Mouse (Mus musculus) mouse trophoblast stem cell (cell line): Measurements from ENCODE around the gene Cmtm4.

ENCODE experiments used
- in situ Hi-C, 2 experiments: fragments of 300-500 bp; cut with MseI, MboI; formaldehyde crosslinking; loops; 2 replicates in 1 of 2; 3 replicates in 1 of 2; pipeline ENCODE4 v1.15.1; 2025

The Cmtm4 gene

DNA sequence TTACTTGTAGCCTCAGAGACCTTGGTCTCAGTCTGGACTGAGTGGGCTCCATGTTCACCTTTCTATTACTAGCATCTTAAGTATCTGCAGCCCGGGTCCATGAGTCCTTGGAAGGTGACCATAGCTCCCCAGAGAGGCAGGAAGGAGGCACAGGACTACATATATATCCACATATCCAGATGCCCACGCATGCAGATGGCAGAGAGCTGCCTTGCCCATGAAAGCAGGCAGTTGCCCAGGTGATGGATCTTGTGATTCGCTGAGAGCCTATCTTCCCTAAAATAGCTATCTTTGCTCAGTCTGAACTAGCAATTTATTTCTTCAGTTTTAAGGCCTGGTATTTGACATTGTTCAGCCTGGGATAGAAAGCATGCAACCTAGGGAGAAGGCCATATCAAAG is 15.9 kb upstream of the Cmtm4 start:
- in situ Hi-C loops = no loop called here

DNA sequence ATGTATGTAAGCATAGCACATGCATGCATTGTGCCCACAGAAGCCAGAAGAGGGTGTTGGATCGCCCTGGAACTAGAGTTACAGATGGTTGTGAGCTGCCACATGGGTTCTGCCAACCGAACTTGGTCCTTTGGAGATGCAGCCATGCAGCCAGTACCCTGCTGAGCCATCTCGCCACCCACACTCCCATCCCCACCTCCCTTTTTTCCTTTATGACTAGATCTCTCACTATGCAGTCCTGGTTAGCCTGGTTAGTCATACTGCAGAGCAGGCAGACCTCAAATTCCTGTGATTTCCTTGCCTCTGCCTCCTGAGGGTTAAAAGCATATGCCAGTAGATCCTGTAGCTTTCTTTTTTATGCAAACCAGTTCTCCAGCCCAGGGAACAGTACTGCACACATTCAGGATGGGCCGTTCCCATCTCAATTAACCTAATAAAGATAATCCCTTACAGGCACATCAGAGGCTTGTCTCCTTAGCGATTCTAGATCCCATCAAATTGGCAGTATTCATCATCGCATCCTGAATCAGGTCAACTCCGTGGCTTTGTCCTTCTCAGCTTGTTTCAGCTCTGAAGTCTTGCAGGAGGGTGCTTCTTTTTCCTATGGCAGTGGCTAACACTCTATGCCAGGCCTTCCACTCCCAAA is 15.1 kb upstream of the Cmtm4 start:
- in situ Hi-C loops = no loop called here

GRCm38 (mm10) chr8:104408328-104409110 is 12.9 kb upstream of the Cmtm4 start:
- in situ Hi-C loops = loop anchor here in 1 of 2 experiments (10.0 kb wide), 1 partner anchor 64 kb away; no protein-coding TSS in a partner anchor

DNA sequence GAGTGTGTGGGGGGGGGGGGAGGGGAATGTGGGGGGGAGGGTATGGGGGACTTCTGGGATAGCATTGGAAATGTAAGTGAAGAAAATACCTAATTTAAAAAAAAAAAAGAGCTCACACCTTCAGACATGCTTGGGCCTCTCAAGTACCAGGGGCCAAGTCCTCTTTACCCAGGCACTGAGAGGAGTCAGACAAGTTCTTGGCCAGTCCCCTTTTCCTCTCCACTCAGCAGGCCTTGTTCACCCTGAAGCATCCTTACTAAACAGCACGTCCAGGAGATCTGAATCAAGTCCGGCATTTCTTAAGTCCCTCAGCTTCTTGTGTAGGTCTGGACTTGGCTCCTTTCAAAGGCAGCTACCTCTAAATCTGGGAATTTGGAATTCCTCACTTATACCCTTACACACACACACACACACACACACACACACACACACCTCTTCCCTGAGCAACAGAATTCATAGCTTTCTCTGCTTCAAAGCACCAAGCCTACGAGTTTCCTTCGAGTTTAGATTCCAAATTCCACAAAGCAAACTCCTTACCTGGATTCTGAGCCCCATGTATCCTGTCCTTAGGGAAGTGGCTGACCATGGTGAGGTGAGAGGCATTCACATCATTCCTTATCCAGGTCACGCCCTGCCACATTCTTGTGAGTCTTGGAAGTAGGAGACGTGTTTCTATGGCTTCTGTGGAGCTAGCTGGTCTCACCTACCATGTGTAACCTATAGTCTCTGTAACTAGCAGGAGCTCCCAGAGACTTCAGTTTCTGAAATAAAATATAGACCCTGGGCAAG is 10.9 kb upstream of the Cmtm4 start:
- in situ Hi-C loops = loop anchor here in 1 of 2 experiments (10.0 kb wide), 1 partner anchor 62 kb away; no protein-coding TSS in a partner anchor

GRCm38 (mm10) chr8:104405430-104406187 is 10.0 kb upstream of the Cmtm4 start:
- in situ Hi-C loops = loop anchor here in 1 of 2 experiments (10.0 kb wide), 1 partner anchor 61 kb away; no protein-coding TSS in a partner anchor

DNA sequence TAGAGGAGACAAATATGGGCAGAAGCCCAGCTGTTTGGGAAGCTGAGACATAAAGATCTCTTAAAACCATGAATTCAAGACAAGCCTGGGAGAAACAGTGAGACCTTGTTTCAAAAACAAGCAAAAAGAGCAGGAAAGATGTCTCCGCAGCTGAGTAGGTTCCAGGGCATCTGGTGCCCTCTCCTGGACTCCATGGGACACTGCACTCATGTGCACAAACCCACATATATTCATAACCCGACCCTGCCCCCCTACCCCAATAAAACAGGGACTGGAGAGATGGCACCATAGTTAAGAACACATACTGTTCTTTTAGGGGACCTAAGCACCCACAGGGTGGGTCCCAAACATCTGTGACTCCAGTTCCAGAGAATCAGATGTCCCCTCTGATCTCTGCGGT is 8.0 kb upstream of the Cmtm4 start:
- in situ Hi-C loops = loop anchor here (5.0 to 10.0 kb wide), 2 partner anchors 56 to 59 kb away; no protein-coding TSS in a partner anchor

- in situ Hi-C loops = no loop called here
Measured at GRCm38 (mm10) chr8:104394801-104395702, 555 bp downstream of the Cmtm4 start.

DNA sequence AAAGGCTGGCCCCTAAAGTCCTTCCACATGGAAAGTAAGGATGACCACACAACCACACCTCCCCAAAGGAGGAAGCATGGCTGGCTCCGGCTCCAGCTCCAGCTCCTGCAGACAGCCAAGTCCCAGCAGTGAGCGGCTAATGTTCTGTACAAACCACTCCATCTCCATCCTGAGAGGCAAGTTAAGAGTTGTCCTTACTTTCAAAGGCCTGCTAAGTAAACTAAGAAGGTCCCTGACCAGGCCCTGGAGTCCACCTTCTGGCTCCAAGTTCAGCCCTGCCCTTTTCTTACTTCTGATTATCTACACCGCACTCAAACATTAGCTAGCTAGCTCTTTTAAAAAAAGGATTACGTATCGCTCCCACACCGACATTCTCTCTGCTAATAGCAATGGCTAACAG is 1.8 kb downstream of the Cmtm4 start:
- in situ Hi-C loops = no loop called here

DNA sequence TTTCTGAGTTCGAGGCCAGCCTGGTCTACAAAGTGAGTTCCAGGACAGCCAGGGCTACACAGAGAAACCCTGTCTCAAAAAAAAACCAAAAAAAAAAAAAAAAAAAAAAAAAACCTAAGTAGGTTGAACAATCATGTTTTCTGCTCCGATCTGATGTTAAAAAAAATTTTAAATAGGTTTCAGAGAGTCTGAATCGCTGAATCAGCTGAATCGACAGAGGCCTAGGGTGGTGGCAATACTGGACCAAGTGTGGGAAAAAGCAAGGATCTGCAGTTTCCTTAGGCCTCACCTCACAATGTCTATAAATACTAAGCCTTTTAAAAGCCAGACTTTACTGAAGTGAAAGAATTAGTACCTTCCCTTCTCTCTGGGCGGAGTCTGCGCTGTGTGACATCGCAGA is 2.5 kb downstream of the Cmtm4 start:
- in situ Hi-C loops = no loop called here

DNA sequence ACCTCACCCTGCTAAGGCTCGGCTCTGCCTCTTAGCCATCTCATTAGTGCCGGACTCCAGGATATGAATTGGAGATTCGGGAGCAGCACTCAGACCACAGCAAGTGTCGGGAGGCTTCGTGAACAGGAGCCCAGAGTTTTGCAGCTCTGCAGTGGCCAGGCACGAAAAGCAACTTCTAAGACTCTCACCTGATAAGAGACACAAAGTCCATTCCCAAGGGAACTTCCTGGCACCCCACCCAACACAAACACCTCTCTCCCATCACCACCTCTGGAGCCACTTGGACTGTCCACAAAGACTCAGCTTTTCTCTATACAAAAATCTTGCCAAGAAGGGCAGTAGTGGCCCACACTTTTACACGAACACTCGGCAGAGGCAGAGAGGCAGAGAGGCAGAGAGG is 5.4 kb downstream of the Cmtm4 start:
- in situ Hi-C loops = no loop called here

DNA sequence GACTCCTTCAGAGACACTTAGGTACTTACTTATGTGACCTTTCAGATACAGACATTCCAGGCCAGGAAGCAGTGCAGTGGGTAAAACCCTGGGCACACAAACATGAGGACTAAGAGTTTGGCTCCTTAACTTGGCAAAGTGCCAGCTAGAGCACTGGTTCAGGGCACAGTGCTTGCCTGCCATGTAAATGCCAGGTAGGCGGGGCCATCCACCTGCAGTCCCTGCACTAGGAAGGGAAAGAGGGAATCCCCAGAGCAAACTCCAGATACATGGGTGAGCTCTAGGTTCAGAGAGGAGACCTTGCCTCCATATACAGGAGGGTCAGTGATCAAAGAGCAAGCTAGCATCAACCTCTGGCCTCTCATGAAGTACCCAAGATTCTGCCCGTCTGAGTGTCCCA is 7.6 kb downstream of the Cmtm4 start:
- in situ Hi-C loops = no loop called here

GRCm38 (mm10) chr8:104387501-104387900 is 8.1 kb downstream of the Cmtm4 start:
- in situ Hi-C loops = no loop called here

DNA sequence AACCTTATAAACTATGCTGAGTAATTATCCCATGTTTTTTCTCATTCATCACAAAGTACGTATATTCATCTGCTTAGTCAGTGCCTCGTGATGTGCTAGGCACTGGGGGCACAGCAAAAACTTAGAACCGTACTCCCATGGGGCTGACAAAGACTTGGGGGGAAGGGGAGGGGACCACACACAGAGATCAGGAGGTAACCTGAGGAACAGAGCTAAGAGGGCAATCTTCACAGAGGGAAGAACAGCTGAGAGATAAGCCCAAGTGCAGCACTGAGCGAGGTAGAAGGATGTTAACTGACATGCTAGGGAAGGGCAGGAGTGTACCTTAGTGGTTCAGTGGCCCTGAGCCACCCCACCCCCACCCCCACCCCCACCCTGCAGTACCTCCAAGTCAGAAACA is 8.9 kb downstream of the Cmtm4 start:
- in situ Hi-C loops = no loop called here

GRCm38 (mm10) chr8:104383977-104384376 is 11.6 kb downstream of the Cmtm4 start:
- in situ Hi-C loops = no loop called here

- in situ Hi-C loops = no loop called here
Measured at GRCm38 (mm10) chr8:104383296-104383695, 12.3 kb downstream of the Cmtm4 start.

GRCm38 (mm10) chr8:104380961-104381411 is 14.6 kb downstream of the Cmtm4 start:
- in situ Hi-C loops = no loop called here

GRCm38 (mm10) chr8:104380269-104380668 is 15.3 kb downstream of the Cmtm4 start:
- in situ Hi-C loops = no loop called here

GRCm38 (mm10) chr8:104379301-104379836 is 16.2 kb downstream of the Cmtm4 start:
- in situ Hi-C loops = no loop called here

- in situ Hi-C loops = no loop called here
Measured at GRCm38 (mm10) chr8:104376669-104377068, 18.9 kb downstream of the Cmtm4 start.

GRCm38 (mm10) chr8:104375959-104376358 is 19.6 kb downstream of the Cmtm4 start:
- in situ Hi-C loops = no loop called here
